In the genomic region with DNA sequence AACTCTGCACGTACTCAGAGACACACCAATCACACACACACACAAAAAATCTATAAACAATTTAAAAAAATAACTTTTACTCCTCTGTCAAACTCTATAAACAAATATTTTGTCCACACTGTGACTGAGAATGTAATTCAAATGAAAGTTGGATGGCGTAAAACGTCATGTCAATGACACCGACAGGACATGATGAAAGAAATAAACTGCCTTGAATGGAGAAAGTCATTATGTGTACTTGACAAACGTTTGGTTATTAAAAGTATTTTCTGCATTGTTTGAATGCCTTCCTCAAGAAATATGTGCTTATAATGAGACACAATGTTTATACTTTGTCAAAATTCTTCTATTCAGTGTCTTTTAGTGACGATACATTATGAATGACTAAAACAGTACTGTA, we compare ENCODE assay signal across 24 mouse cellular contexts.
"Had no signal": no experiment of that assay in that cellular context is flagged by ENCODE, and none has a peak within 500 bp of the region (broad histone marks: within the 10 kb centered on the region; RNA-seq: fewer than 3 reads in every experiment).

No protein-coding gene starts in this region.

- H3K27me3 ChIP-seq: heart, embryonic 13.5 days; heart, embryonic 15.5 days; hindbrain, embryonic 13.5 days; hindbrain, embryonic 15.5 days; kidney, embryonic 15.5 days; limb, embryonic 13.5 days; limb, embryonic 15.5 days had no signal

- H3K4me3 ChIP-seq: heart, adult 2 months; heart, embryonic 13.5 days; heart, embryonic 15.5 days; hindbrain, embryonic 13.5 days; hindbrain, embryonic 15.5 days; kidney, embryonic 15.5 days; limb, embryonic 13.5 days; limb, embryonic 15.5 days had no signal

- H3K36me3 ChIP-seq: heart, embryonic 13.5 days; heart, embryonic 15.5 days; hindbrain, embryonic 13.5 days; hindbrain, embryonic 15.5 days; kidney, embryonic 15.5 days; limb, embryonic 13.5 days; limb, embryonic 15.5 days had no signal

- H3K9ac ChIP-seq: heart, embryonic 13.5 days; heart, embryonic 15.5 days; hindbrain, embryonic 13.5 days; hindbrain, embryonic 15.5 days; kidney, embryonic 15.5 days; limb, embryonic 13.5 days; limb, embryonic 15.5 days had no signal

- H3K4me1 ChIP-seq: heart, embryonic 13.5 days; heart, embryonic 15.5 days; hindbrain, embryonic 13.5 days; hindbrain, embryonic 15.5 days; kidney, embryonic 15.5 days; limb, embryonic 13.5 days; limb, embryonic 15.5 days had no signal

- DNase-seq: gastrocnemius, postnatal 14 days; gastrocnemius, postnatal 36 days; heart, adult 2 months; heart, postnatal 14 days; heart, postnatal 36 days; kidney, adult 11 months; kidney, adult 2 months; kidney, adult 9 months; kidney, postnatal 14 days; kidney, postnatal 36 days; layer of hippocampus, adult 9-11 months; layer of hippocampus, postnatal 36 days; left cerebral cortex, postnatal 4 days had no signal

- ATAC-seq: hindbrain, postnatal 0 days; intestine, embryonic 16.5 days had no signal

- H3K9me3 ChIP-seq: heart, embryonic 13.5 days; heart, embryonic 15.5 days; hindbrain, embryonic 13.5 days; hindbrain, embryonic 15.5 days; kidney, embryonic 15.5 days; limb, embryonic 13.5 days; limb, embryonic 15.5 days had no signal

- H3K27ac ChIP-seq: heart, adult 2 months; heart, embryonic 13.5 days; heart, embryonic 15.5 days; hindbrain, embryonic 13.5 days; hindbrain, embryonic 15.5 days; hindbrain, postnatal 0 days; kidney, embryonic 15.5 days; kidney, postnatal 0 days; limb, embryonic 13.5 days; limb, embryonic 15.5 days had no signal

- H3K4me2 ChIP-seq: heart, embryonic 11.5 days; heart, embryonic 13.5 days; heart, embryonic 15.5 days; hindbrain, embryonic 13.5 days; hindbrain, embryonic 15.5 days; kidney, embryonic 15.5 days; limb, embryonic 13.5 days; limb, embryonic 15.5 days had no signal
